Mouse (Mus musculus) bone marrow, adult 2 months (tissue): ENCODE results near the gene Xrcc3.

Experiments used
- CTCF ChIP-seq: fragments of 200-500 bp; IDR thresholded peaks from 2 replicates; pipeline ENCODE4 v1.5.1; 2011; ENCODE audit warnings: low read length, control low read depth; ENCODE audit not compliant: control insufficient read depth, insufficient read depth
- POLR2A ChIP-seq: fragments of 200-500 bp; IDR thresholded peaks from 2 replicates; pipeline ENCODE4 v1.6.1; 2011; ENCODE audit warnings: low read depth, mild to moderate bottlenecking, control low read depth, low read length, borderline replicate concordance; ENCODE audit not compliant: control insufficient read depth

DNA sequence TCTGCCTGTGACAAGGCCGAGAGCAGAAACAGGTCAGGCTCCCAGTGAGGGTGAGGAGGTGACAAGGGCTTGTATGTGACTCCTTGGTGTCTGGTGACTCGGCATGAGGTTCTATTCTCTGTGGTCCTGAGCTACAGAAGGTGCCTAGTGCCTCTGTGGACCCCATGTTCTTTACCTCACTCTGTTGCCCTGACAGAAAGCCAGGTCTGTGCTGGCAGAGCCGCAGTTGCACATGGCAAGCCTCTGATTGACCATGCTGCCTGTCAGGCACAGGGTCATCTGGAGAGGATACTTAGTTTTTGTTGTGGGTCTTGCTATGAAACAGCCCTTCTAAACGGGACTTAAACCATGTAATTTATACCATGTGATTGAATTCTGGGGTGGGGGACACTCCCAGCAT is 8.3 kb upstream of the Xrcc3 start:
- TF ChIP-seq POLR2A (no peak), CTCF (no peak)
